Mouse (Mus musculus): Measurements from ENCODE around the gene Arl5c.

DNA sequence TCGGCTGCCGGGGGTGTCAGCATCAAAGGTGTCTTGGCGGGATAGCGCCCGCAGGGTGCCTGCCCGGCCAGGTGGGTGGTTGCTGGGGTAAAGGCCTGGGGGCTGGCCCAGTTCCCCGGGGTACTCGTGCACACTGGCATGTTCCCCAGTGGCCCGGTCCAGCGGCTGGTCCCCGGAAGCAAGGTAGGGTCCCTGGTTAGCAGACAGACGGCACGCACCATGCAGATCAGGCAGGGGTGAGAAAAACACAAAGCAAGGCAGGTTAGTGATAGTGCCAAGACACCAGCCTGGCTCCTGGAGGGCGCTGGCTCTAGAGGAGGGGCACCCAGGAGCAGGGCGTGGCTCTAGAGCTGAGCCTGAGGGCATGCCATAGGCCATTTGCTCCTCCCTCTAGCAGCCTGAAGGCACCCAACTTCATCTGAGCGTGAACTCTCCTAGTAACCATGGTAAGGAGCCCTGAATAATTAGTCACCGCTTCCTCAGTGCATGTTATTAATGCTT lies 7.2 kb upstream of the Arl5c start:
- TF ChIP-seq JUND (IDR thresholded peaks at IDR 0.05; ENCODE audit: low read depth, low read length) = no peak
- TF ChIP-seq RAD21 (IDR thresholded peaks at IDR 0.05; ENCODE audit: low read depth, low read length) = no peak
- TF ChIP-seq POLR2AphosphoS2 (IDR thresholded peaks at IDR 0.05; ENCODE audit: low read length) = no peak
- no peak for TF ChIP-seq SMC3 (IDR thresholded peaks at IDR 0.05; ENCODE audit: low read depth, low read length)
- TF ChIP-seq CTCF (IDR thresholded peaks at IDR 0.05 in 2 of 3, conservative IDR thresholded peaks at IDR 0.05 in 1 of 3; ENCODE audit: control insufficient read depth in 1 of 3, insufficient read depth in 1 of 3, low read depth in 2 of 3, low read length in 3 of 3, poor library complexity in 1 of 3, severe bottlenecking in 1 of 3) = no peak
- no peak for TF ChIP-seq UBTF (IDR thresholded peaks at IDR 0.05; ENCODE audit: borderline replicate concordance, insufficient read depth, low read depth, low read length)
- no peak for TF ChIP-seq NRF1 (IDR thresholded peaks at IDR 0.05; ENCODE audit: insufficient read depth, low read depth, low read length, poor library complexity, severe bottlenecking)
- no peak for TF ChIP-seq E2F4 (IDR thresholded peaks at IDR 0.05; ENCODE audit: borderline replicate concordance, low read depth, low read length)
- no peak for TF ChIP-seq EP300 (IDR thresholded peaks at IDR 0.05; ENCODE audit: low read depth in 1 of 2, low read length in 2 of 2)

All from MEL (cell line).